Mouse (Mus musculus): ENCODE data around the gene Dchs2. TPM values are rescaled to one million over a fixed set of nuclear protein-coding genes. Genes with fewer than 3 reads are reported as not detected.

Gene Dchs2
- not detected in 2 replicates for total RNA-seq (2012; rRNA removed)
- not detected in 2 replicates for total RNA-seq (2014; rRNA removed)
- polyA plus RNA-seq (2012; ENCODE audit: insufficient read length, low read depth), result not detected in 2 replicates

GRCm38 (mm10) chr3:83127726-83128448, at the start of gene Dchs2:
Gene Dchs2 (plus strand): TSS chr3:83127948.
- Histone ChIP-seq H3K27ac (ENCODE audit: insufficient read depth, low read depth) (no peak within 1 kb of the TSS), H3K79me2 (replicated peaks; ENCODE audit: control insufficient read depth, extremely low read depth, insufficient read depth, poor library complexity, severe bottlenecking) (no peaks in the 10 kb centered on the region), H3K9ac (ENCODE audit: insufficient read depth, low read depth) (no peak within 1 kb of the TSS), H3K27me3 (replicated peaks) (no peaks in the 10 kb centered on the region), H3K9me3 (replicated peaks; ENCODE audit: low read length) (peaks cover 8% of the 10 kb centered on the region), H3K4me1 (ENCODE audit: control insufficient read depth in 1 of 2, insufficient read depth in 2 of 2) (peaks cover 2 to 6% of the 10 kb centered on the region in 2 experiments; a peak in 1 of 4 replicates), H3K4me2 (ENCODE audit: insufficient read depth, low read depth, poor library complexity, severe bottlenecking) (no peak within 1 kb of the TSS), H3K4me3 (replicated peaks in 1 of 3; ENCODE audit: low read depth in 2 of 3, low read length in 2 of 3, poor library complexity in 1 of 3) (no peak within 1 kb of the TSS), H3K36me3 (replicated peaks in 1 of 2; ENCODE audit: control insufficient read depth in 1 of 2, insufficient read depth in 1 of 2, low read length in 1 of 2) (no peaks in the 10 kb centered on the region)
- TF ChIP-seq ETS1 (conservative IDR thresholded peaks at IDR 0.05; ENCODE audit: low read depth, low read length), result no peak
- dilution Hi-C loops (cut with MboI; ENCODE audit: extremely low pct_ligation_motif_present, extremely low pct_unique_long_range_greater_than_20kb, low sequenced_read_pairs), result no loop called here
- DNase-seq (ENCODE audit: extremely low read depth), result no peak
- in situ Hi-C loops (cut with MboI; ENCODE audit: low pct_ligation_motif_present, low pct_unique_long_range_greater_than_20kb, low sequenced_read_pairs), result no loop called here

DNA sequence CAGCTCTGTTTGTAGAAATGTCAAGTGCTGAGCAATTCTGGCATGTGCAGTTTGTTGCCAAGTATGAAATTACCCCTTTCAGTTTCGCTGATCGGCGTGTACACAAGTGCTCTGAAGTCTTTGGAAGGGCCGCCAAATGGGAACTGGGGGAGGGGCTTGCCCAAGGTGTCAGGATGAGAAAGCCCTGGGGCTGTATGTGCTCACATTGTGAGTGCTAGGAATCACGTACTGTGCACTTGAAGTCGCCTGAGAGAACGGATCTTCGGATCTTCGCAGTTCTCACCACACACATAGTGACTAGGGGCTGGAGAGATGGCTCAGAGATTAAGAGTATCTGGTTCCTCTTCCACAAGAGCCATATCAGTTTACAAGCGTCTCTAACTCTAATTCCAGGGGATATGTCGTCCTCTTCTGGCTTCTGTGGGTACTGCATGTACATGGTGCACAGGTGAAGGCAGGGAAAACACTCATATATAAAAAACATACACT, 47.1 kb upstream of the Dchs2 start:
- H3K79me2 ChIP-seq (replicated peaks; ENCODE audit: control insufficient read depth, extremely low read depth, insufficient read depth, poor library complexity, severe bottlenecking), result no peaks in the 10 kb centered on the region
- in situ Hi-C loops (cut with MboI; ENCODE audit: low pct_ligation_motif_present, low pct_unique_long_range_greater_than_20kb, low sequenced_read_pairs), result no loop called here
- H3K4me3 ChIP-seq (replicated peaks in 1 of 3; ENCODE audit: low read depth in 2 of 3, low read length in 2 of 3, poor library complexity in 1 of 3), result peak overlapping the region; percentile 45 to 55 (median 46)
- H3K9ac ChIP-seq (ENCODE audit: insufficient read depth, low read depth), result peak overlapping the region; percentile 54
- peak overlapping the region; percentile 69 for H3K4me2 ChIP-seq (ENCODE audit: insufficient read depth, low read depth, poor library complexity, severe bottlenecking)
- no peaks in the 10 kb centered on the region for H3K9me3 ChIP-seq (replicated peaks; ENCODE audit: low read length)
- H3K27me3 ChIP-seq (replicated peaks), result no peaks in the 10 kb centered on the region
- no peaks in the 10 kb centered on the region; a peak in 1 of 4 replicates for H3K4me1 ChIP-seq (ENCODE audit: control insufficient read depth in 1 of 2, insufficient read depth in 2 of 2)
- TF ChIP-seq MEF2A (IDR thresholded peaks at IDR 0.05; ENCODE audit: borderline replicate concordance, low read depth, low read length) (no peak; the same call in 1 of the 2 replicates), JUND (conservative IDR thresholded peaks at IDR 0.05; ENCODE audit: low read depth, low read length) (no peak), SIN3A (IDR thresholded peaks at IDR 0.05; ENCODE audit: low read length) (no peak), ZMIZ1 (IDR thresholded peaks at IDR 0.05; ENCODE audit: low read depth, low read length) (no peak), CHD2 (IDR thresholded peaks at IDR 0.05; ENCODE audit: low read length) (no peak), RAD21 (IDR thresholded peaks at IDR 0.05; ENCODE audit: low read depth, low read length) (peak; percentile 94), USF1 (IDR thresholded peaks at IDR 0.05; ENCODE audit: low read depth, low read length) (no peak), E2F4 (IDR thresholded peaks at IDR 0.05; ENCODE audit: insufficient replicate concordance, low read depth, low read length) (no peak), ZKSCAN1 (IDR thresholded peaks at IDR 0.05; ENCODE audit: borderline replicate concordance, low read depth, low read length) (no peak), NELFE (IDR thresholded peaks at IDR 0.05; ENCODE audit: low read depth, low read length) (no peak), PAX5 (IDR thresholded peaks at IDR 0.05; ENCODE audit: low read length) (no peak), POLR2A (IDR thresholded peaks at IDR 0.05; ENCODE audit: low read depth, low read length) (no peak), ZC3H11A (IDR thresholded peaks at IDR 0.05; ENCODE audit: low read depth, low read length) (peak; percentile 33; the same call in 1 of the 2 replicates), USF2 (conservative IDR thresholded peaks at IDR 0.05; ENCODE audit: low read depth, low read length) (no peak), CTCF (conservative IDR thresholded peaks at IDR 0.05 in 1 of 2, IDR thresholded peaks at IDR 0.05 in 1 of 2; ENCODE audit: low read depth in 2 of 2, low read length in 2 of 2) (peak; percentile 96 to 100), MYC (IDR thresholded peaks at IDR 0.05; ENCODE audit: low read depth, low read length) (0 out of 2 replicates have a peak, but pooled peaks have one; percentile 22), TBP (conservative IDR thresholded peaks at IDR 0.05; ENCODE audit: low read depth, low read length) (no peak), MAFK (IDR thresholded peaks at IDR 0.05; ENCODE audit: insufficient replicate concordance, low read length) (no peak), ELF1 (IDR thresholded peaks at IDR 0.05; ENCODE audit: low read depth, low read length) (peak; percentile 40; the same call in 1 of the 2 replicates), MAZ (IDR thresholded peaks at IDR 0.05; ENCODE audit: low read depth, low read length) (0 out of 2 replicates have a peak, but pooled peaks have one; percentile 10), UBTF (IDR thresholded peaks at IDR 0.05; ENCODE audit: low read depth, low read length) (no peak), IRF4 (IDR thresholded peaks at IDR 0.05; ENCODE audit: low read depth, low read length) (0 out of 2 replicates have a peak, but pooled peaks have one; percentile 42), SMC3 (IDR thresholded peaks at IDR 0.05; ENCODE audit: low read depth, low read length) (peak; percentile 84), CHD1 (IDR thresholded peaks at IDR 0.05; ENCODE audit: low read depth, low read length) (no peak), EP300 (IDR thresholded peaks at IDR 0.05; ENCODE audit: low read length) (peak; percentile 27; the same call in 1 of the 2 replicates), TCF12 (IDR thresholded peaks at IDR 0.05; ENCODE audit: low read depth, low read length) (no peak), BHLHE40 (IDR thresholded peaks at IDR 0.05; ENCODE audit: low read depth, low read length) (peak; percentile 51), MXI1 (IDR thresholded peaks at IDR 0.05; ENCODE audit: low read depth, low read length) (0 out of 2 replicates have a peak, but pooled peaks have one; percentile 40), RCOR1 (conservative IDR thresholded peaks at IDR 0.05; ENCODE audit: low read depth, low read length) (no peak), GABPA (IDR thresholded peaks at IDR 0.05; ENCODE audit: insufficient replicate concordance, low read depth, low read length) (no peak)
- H3K36me3 ChIP-seq (replicated peaks in 1 of 2; ENCODE audit: control insufficient read depth in 1 of 2, insufficient read depth in 1 of 2, low read length in 1 of 2), result no peaks in the 10 kb centered on the region
- DNase-seq (ENCODE audit: extremely low read depth), result peak; percentile 84
- no peak overlapping the region for H3K27ac ChIP-seq (ENCODE audit: insufficient read depth, low read depth)
- dilution Hi-C loops (cut with MboI; ENCODE audit: extremely low pct_ligation_motif_present, extremely low pct_unique_long_range_greater_than_20kb, low sequenced_read_pairs), result no loop called here

Data from CH12.LX (cell line).